Mouse (Mus musculus) brain, embryonic 18.5 days (tissue): ENCODE measurements at regions not wholly inside any gene's neighbourhood (a gene's known extent, or its start where the extent isn't known, plus 50 kb on each side); places are given as distances from the start of the nearest gene placed in this dataset.

Experiments
- DNase-seq: peaks from one replicate; pipeline ENCODE4 v3.0.0-alpha.2; 2012; ENCODE audit warnings: low read depth, low spot score

GRCm38 (mm10) chr12:6211266-6211665 is 835.8 kb upstream of the Klhl29 start:
- DNase-seq = no peak

- DNase-seq = no peak
Observed at GRCm38 (mm10) chr12:6189232-6189631, 813.8 kb upstream of the Klhl29 start.

GRCm38 (mm10) chr12:6168795-6169194 is 793.3 kb upstream of the Klhl29 start:
- DNase-seq = no peak

GRCm38 (mm10) chr12:6154287-6154686 is 778.8 kb upstream of the Klhl29 start:
- DNase-seq = no peak

GRCm38 (mm10) chr12:6151476-6151875 is 776.0 kb upstream of the Klhl29 start:
- no peak for DNase-seq

- no peak for DNase-seq
Observed at GRCm38 (mm10) chr12:6132451-6132850, 757.0 kb upstream of the Klhl29 start.

- DNase-seq = no peak
Observed at GRCm38 (mm10) chr12:6119557-6119956, 744.1 kb upstream of the Klhl29 start.

DNA sequence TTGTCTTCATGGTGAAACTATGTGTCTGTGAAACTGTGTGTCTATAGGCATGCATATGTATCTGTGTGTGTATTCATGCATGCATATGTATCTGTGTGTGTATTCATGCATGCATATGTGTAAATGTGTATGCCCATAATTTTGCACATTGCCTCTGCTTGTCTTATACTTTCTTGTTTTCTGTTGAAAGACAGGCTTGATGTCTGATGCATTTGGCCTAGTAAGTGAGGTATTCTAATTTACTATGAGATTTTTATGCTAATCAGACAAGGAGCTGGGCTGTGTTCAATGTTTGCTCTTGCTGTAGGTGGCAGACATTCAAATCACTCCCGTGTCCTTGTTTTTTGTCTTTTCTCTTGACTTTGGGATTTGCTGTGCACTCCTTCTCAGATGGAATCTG is 739.8 kb upstream of the Klhl29 start:
- DNase-seq = peak; percentile 36

- DNase-seq = no peak
Observed at GRCm38 (mm10) chr12:6097295-6097694, 721.8 kb upstream of the Klhl29 start.

GRCm38 (mm10) chr12:6087627-6088350 is 712.3 kb upstream of the Klhl29 start:
- DNase-seq = peak; percentile 37

DNA sequence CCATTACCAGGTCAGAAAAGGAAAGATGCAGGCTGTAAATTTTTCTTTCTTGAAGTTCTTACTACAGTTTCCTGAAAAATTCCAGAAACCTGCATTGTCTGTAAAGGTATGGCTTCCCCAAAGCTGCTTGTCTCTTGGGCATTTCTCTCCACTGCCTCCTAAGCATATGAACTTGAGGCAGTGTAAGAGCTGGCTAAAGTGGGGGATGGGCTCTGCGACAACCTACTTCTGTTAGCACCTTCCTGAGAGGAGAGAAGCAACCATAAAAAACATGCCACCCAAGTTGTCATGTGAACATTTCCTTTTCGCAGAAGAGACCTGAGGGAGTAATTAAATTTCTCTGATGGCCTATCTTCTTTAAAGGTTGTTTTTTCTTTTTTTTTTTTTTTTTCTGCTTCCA is 711.6 kb upstream of the Klhl29 start:
- no peak for DNase-seq

DNA sequence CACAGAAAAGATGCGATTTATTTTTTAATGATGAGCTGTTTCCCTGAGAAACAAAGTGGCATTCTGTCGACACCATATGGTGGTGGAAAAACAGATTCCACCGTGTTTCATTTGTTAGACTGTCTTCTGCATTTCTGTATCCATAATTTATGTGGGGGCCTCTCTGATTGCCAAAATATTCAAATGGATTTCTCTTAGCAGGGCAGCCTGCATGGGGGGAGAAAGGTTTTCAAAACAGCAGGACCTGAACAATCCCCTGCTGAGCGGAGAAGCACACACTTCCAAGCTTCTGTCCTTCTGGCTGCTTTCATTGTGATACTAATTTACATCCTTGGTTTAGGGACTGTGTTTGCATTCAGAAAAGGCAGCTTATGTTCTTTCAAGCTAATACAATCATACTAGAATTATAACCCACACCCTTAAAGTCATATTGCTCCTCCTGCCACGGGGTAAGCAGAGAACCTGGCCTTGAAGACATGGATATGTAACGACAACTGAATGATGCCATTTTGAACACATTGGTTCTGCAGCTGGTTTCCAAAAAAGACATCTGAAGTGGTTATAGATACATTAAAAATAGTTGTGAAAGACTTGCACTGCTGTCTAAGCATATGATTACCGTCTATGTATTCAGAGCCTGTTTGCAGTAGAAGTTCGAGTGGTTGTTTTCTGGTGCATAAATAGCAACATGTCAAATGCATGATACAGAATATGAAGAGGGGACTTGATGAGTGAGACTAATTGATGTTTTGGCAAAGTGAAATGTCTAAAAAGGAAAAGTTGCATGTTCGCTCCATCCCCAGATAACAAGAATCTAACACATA is 671.6 kb upstream of the Klhl29 start:
- peak; percentile 67 for DNase-seq

GRCm38 (mm10) chr12:6046110-6046509 is 670.6 kb upstream of the Klhl29 start:
- no peak for DNase-seq

DNA sequence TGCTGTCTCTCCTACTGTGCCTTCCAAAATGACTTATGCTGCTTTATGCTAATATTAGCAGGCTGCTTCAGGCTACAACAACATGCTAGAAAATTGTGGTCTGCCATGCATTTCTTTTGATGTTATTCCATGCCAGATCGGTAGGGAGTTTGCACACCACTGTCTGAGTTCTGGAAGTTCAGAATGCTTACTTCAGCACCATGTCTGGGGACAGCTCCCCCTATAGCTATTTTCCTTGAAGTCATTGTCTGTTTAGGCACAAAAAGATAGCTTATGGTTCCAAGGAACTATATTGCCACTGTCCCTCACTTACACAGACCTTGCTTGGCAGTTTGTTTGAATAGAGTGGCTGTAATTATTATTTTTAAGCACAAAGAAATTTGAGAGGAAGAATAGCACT is 666.8 kb upstream of the Klhl29 start:
- DNase-seq = no peak

- DNase-seq = no peak
Observed at GRCm38 (mm10) chr12:6024111-6024510, 648.6 kb upstream of the Klhl29 start.

GRCm38 (mm10) chr12:6022490-6022889 is 647.0 kb upstream of the Klhl29 start:
- no peak for DNase-seq

DNA sequence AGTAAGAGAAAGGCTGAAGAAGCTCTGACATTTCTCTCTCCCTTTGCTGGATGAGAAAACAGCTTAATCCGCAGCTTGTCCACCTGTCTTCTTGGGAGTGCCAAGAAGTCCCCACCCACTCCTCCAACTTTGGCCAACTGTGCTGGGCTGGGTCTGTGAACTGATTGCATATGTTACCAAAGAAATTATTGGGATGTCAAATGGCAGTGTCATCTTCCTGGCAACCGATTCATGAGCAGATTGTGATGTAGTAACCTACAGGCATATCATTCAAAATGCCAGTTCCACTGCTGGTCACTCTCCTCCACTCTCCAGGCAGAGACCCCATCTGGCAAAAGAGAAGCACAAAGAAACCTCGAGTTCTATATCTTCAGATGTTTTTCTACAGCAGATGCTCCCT is 625.5 kb upstream of the Klhl29 start:
- no peak for DNase-seq

DNA sequence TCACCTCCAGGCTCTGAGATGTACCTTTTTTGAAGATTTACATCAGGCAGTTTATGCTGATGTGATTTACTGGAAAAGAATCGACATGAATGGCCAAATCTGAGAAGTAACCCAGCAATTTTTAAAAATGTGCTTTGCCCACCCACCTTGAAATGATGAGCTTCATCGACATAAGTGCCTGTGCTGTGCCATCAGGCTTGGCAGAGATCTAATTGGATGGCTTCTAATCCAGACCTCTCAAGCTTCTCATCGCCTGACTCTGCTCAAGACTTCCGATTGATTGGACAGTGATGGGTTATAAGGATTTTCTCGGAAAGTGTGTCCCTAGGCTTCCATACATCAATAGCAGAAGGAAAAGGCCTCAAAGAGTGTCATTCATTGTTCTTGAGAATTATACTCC is 621.9 kb upstream of the Klhl29 start:
- no peak for DNase-seq

GRCm38 (mm10) chr12:5996672-5997071 is 621.2 kb upstream of the Klhl29 start:
- no peak for DNase-seq

GRCm38 (mm10) chr12:5983937-5984610 is 608.6 kb upstream of the Klhl29 start:
- peak; percentile 24 for DNase-seq

DNA sequence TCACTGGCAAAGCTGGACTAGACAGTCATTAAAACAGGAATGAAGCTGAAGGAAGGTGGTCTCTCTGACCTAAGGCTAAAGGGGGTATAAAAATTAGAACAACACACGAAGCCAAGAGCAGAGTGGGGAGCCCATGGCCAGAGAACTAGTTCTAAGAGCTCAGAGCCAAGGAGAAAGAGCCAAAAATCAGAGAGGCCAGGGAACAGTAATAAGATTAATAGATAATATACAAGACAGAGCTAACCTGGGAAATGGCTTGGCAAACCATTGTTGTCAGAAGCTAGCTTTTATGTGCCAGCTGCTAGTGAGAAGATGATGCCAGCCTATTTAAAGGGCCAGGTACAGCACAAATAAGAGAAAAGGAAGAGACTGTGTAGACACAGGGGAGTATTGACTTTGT is 606.6 kb upstream of the Klhl29 start:
- no peak for DNase-seq

- no peak for DNase-seq
Observed at GRCm38 (mm10) chr12:5975926-5976325, 600.4 kb upstream of the Klhl29 start.

- DNase-seq = no peak
Observed at GRCm38 (mm10) chr12:5969556-5969955, 594.1 kb upstream of the Klhl29 start.
